Mouse (Mus musculus) CH12.LX (cell line): ENCODE measurements around the gene Ncoa3.

Experiments
- CHD2 ChIP-seq: IDR thresholded peaks from 2 replicates; pipeline ENCODE4 v1.6.1; 2011; ENCODE audit warnings: low read length, improper control_type of control experiment
- CTCF ChIP-seq, 2 experiments: IDR thresholded peaks in 1 of 2; conservative IDR thresholded peaks in 1 of 2; 2 replicates each; pipeline ENCODE4 v1.5.1; 2011 to 2012; ENCODE audit warnings: low read depth in 2 of 2, low read length in 2 of 2, improper control_type of control experiment in 1 of 2, inconsistent platforms in 1 of 2, mild to moderate bottlenecking in 1 of 2, moderate library complexity in 1 of 2
- ELF1 ChIP-seq: IDR thresholded peaks from 2 replicates; pipeline ENCODE4 v1.6.1; 2014; ENCODE audit warnings: low read depth, mild to moderate bottlenecking, inconsistent platforms, low read length, improper control_type of control experiment
- EP300 ChIP-seq: IDR thresholded peaks from 2 replicates; pipeline ENCODE4 v1.6.1; 2011; ENCODE audit warnings: low read length, improper control_type of control experiment
- HCFC1 ChIP-seq: IDR thresholded peaks from 2 replicates; pipeline ENCODE4 v1.6.1; 2012; ENCODE audit warnings: low read depth, mild to moderate bottlenecking, inconsistent platforms, low read length, improper control_type of control experiment
- MAFK ChIP-seq: IDR thresholded peaks from 2 replicates; pipeline ENCODE4 v1.6.1; 2011; ENCODE audit warnings: low read length, improper control_type of control experiment; ENCODE audit not compliant: insufficient replicate concordance
- POLR2A ChIP-seq: IDR thresholded peaks from 2 replicates; pipeline ENCODE4 v1.6.1; 2011; ENCODE audit warnings: low read depth, mild to moderate bottlenecking, improper control_type of control experiment, low read length
- SIN3A ChIP-seq: IDR thresholded peaks from 2 replicates; pipeline ENCODE4 v1.6.1; 2012; ENCODE audit warnings: low read length, improper control_type of control experiment, inconsistent platforms
- SMC3 ChIP-seq: IDR thresholded peaks from 2 replicates; pipeline ENCODE4 v1.6.1; 2011; ENCODE audit warnings: low read depth, low read length, improper control_type of control experiment
- UBTF ChIP-seq: IDR thresholded peaks from 2 replicates; pipeline ENCODE4 v1.6.1; 2012; ENCODE audit warnings: low read depth, mild to moderate bottlenecking, inconsistent platforms, low read length, improper control_type of control experiment, moderate library complexity
- USF1 ChIP-seq: IDR thresholded peaks from 2 replicates; pipeline ENCODE4 v1.6.1; 2014; ENCODE audit warnings: low read depth, mild to moderate bottlenecking, inconsistent platforms, low read length, improper control_type of control experiment
- USF2 ChIP-seq: conservative IDR thresholded peaks from 2 replicates; pipeline ENCODE4 v1.6.1; 2011; ENCODE audit warnings: low read depth, low read length, improper control_type of control experiment
- ZKSCAN1 ChIP-seq: IDR thresholded peaks from 2 replicates; pipeline ENCODE4 v1.6.1; 2012; ENCODE audit warnings: low read depth, inconsistent platforms, low read length, improper control_type of control experiment, borderline replicate concordance
- ZNF384 ChIP-seq: IDR thresholded peaks from 2 replicates; pipeline ENCODE4 v1.6.1; 2012; ENCODE audit warnings: low read depth, low read length, improper control_type of control experiment, inconsistent platforms

GRCm38 (mm10) chr2:165943113-165943512 lies 49.3 kb upstream of the Ncoa3 start:
- TF ChIP-seq CTCF (conservative IDR thresholded peaks at IDR 0.05 in 1 of 2, IDR thresholded peaks at IDR 0.05 in 1 of 2; ENCODE audit: low read depth in 2 of 2, low read length in 2 of 2) (no peak), UBTF (no peak), POLR2A (no peak), EP300 (no peak), ZNF384 (no peak), SMC3 (no peak), CHD2 (no peak), USF2 (no peak), HCFC1 (no peak), SIN3A (no peak), ELF1 (no peak), MAFK (no peak), USF1 (no peak), ZKSCAN1 (no peak)
